Mouse (Mus musculus) cerebellum, adult 8-10 months (tissue): ENCODE data around the gene Jpt2.
A peak's percentile ranks its signal among the peaks of the same experiment; 100 is the strongest.
"Not testable (repeated sequence)": the region's sequence is repeated elsewhere in the genome, so short reads cannot be mapped to it uniquely, and the experiment has no call there.

Experiments
- DNase-seq: peaks from one replicate; pipeline ENCODE4 v3.0.0; 2022

The Jpt2 gene

GRCm38 (mm10) chr17:24960135-24960851 is at the start of gene Jpt2:
TSS of gene Jpt2 (minus strand) at chr17:24960689.
- peak; percentile 97 for DNase-seq

DNA sequence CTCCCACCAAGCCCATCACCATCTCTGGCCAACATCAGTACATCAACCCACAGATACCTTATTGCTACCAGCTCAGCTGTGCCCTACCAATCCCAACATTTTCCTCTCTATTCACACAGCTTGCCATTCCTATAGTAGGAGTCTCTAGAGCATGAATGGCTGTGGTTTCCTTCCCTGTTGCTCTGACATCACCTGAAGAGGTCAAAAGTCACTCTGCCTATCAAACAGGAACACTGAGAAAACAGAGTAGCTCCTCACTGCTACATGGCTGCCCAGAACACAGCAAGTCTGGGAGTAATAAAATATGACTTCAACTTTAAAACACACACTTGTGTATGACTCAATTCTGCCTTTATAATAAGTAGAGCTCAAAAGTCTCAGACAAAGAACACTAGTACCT is 47.0 kb upstream of the Jpt2 start:
- DNase-seq, result no peak

DNA sequence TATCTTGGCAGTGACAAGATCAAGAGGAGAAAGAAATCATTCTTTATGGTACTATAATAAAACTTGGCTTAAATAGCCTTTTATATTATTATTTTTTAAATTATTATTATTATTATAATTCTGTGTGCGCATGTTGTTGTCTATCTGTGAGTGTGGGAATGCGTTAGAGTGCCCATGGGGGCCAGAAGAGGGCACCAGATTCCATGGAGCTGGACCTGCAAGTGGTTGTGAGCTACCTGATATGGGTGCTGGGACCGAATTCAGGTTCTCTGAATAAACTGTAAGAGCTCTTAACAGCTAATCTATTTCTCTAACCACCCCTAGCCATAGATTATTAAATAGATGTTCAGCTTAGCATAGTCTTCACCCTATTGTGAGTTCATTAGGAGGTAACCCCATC is 44.6 kb upstream of the Jpt2 start:
- DNase-seq, result no peak

- no peak for DNase-seq
Observed at GRCm38 (mm10) chr17:24994721-24995120, 34.2 kb upstream of the Jpt2 start.

GRCm38 (mm10) chr17:24987221-24987620 is 26.7 kb upstream of the Jpt2 start:
- DNase-seq, result no peak

DNA sequence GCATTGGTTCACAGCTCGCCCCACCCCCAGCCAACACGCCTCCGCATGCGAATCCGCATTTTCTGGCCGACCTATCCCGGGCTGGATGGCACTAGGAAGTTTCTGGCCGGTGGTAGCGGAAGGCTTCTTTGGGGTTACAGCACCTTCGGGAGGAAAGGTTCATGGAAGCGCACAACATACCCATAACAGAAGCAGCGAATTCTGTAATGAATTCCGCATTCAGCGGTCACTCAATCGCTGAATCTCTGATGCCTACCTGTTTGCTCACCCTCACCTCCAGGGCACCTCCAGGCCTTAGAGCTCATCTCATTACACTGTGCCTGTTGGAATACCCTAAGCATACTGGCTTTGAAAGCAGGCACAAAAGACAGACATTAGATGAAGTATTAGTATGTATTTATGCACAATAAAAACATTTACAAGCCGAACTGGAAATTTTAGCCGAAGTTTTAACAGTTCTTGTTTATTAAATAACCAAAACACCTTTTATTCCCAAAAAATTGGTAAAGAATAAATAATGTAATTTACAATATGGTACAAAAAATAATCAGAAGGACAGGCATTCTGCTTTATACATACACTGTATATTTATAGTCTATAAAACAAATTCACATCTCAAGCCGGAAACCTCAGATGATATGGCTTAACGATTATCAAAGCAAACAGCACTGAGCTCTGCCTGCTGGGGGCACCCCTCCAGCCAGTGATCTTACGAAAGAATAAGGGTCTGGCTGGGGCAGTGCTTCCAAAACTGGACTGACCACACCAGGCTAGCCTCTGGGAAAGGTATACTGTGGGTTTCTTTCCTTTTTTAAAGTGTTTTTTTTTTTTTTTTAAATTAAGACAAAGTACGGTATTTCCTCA is 595 bp upstream of the Jpt2 start:
- no peak for DNase-seq

- DNase-seq, result no peak
Observed at GRCm38 (mm10) chr17:24959371-24959770, 1.1 kb downstream of the Jpt2 start.

GRCm38 (mm10) chr17:24953291-24953690 is 7.2 kb downstream of the Jpt2 start:
- DNase-seq, result no peak

- no peak for DNase-seq
Observed at GRCm38 (mm10) chr17:24950671-24951070, 9.8 kb downstream of the Jpt2 start.

- no peak for DNase-seq
Observed at GRCm38 (mm10) chr17:24948204-24948603, 12.3 kb downstream of the Jpt2 start.

DNA sequence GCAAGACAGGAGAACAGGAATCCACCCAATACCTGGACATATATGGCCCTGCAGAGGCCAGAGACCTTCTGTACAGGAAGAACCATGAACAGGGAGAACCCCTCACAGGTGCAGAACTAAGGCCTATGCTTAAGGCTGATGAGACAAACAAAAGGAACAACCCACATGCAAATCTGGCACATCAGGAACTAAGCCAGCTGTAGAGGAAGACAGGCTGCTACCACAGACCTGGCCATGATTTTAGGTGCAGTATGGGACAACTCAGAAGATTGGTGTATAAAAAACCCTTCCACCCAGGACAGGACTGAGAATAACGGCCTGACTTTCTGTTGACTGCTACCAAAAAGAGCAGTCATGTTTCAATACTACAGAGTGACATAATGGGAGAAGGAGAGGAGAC is 16.9 kb downstream of the Jpt2 start:
- DNase-seq, result not testable (repeated sequence)

- no peak for DNase-seq
Observed at GRCm38 (mm10) chr17:24943036-24943435, 17.5 kb downstream of the Jpt2 start.

DNA sequence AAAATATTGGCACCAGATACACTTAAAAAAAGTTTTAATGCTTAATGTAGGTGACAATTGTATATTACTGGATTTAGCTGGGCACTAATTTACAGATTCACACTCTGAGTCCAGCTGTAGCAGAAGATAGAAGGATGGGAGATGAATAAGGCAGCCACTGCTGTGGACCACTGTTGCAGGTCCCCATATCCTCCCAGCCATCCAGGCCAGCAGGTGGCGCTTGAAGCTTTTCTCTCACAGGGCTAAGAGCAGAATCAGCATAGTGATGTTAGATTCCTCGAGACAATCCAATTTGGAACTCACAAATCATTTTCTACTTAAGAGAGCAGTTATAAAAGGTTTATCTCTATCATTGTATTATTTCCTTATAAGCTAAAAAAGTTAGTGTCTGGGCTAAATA is 18.0 kb downstream of the Jpt2 start:
- peak; percentile 43 for DNase-seq

DNA sequence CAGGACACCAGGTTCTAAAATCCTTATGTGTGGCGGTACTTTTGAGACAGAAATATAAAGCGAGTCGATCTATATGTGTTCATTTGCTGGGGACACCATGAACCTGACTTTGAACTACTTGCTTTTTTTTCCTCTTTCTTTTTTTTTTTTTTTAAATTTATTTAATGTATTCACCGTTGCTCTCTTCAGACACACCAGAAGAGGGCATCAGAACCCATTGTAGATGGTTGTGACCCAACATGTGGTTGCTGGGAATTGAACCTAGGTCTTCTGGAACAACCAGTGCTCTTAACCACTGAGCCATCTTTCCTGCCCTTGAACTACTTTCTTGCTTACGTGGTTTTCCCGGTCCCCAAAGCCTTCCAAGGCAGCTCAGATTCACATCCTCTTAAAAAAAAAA is 23.2 kb downstream of the Jpt2 start:
- DNase-seq, result no peak

DNA sequence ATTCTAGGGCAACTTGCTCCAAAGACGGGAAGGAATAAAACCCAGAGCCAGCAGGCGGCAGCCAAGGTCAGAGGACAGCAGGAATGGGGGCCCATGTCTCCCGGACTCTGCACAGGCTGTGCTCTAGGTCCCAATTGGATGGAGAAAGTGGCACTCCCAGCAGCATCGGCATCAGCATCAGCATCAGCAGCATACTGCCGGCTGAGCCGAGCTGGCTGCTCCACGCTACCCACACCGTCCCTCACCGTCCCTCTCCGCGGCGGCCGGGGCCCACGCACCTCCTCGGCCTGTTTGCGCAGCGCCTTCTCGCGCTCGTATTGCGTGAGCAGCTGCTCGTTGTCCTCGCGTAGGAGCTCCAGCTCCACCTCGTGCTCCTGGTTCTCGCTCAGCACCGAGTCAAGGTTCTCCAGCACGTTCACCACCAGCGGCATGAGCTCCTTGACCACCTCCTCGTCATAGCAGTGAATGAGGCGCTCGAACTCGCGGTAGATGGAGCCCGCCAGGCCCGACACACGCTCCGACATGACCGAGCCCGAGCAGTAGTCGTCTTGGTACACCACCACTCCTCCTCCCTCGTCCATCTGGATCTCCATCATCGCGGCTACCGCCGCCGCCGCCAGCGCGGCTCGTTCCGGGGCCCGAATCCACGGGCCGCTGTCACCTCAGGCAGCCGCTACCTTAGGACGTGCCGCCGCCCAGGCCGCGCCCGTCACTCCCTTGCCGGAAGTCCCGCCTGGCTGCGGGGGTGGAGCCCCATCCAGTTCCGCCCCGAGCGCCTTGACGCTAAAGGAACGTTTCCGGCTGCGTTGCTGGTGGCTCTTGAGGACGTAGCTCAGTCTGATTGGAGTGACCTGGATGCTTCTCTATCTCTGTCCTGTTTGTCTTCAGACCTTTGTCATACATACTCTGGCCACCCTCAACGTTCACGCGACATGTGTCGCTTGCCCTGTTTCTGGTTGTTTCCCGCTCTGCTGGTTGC is 23.9 kb downstream of the Jpt2 start, which contains the start of gene Mapk8ip3:
Gene Mapk8ip3, minus strand, starts transcription at position 719 of the 979 bp plus-strand sequence.
- peak; percentile 94 for DNase-seq

DNA sequence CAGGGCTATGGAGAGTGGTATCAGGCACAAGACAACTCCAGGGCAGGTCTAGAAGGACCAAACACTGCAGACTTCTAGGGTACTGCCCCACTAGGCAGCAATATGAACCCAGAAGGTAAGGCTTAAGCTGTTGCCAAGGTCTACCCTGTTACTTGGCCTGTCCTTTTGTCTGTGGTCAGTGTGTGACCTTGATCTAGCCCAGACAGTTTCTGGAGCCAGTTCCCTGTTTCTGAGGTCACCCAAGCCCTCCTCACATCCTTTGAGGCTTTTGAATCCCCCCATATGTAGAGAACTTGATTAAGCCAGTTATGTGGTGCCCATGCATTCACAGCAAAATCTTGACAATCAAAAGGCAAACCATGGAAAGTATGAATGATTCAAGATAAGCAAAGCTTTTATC is 24.8 kb downstream of the Jpt2 start:
- DNase-seq, result no peak

DNA sequence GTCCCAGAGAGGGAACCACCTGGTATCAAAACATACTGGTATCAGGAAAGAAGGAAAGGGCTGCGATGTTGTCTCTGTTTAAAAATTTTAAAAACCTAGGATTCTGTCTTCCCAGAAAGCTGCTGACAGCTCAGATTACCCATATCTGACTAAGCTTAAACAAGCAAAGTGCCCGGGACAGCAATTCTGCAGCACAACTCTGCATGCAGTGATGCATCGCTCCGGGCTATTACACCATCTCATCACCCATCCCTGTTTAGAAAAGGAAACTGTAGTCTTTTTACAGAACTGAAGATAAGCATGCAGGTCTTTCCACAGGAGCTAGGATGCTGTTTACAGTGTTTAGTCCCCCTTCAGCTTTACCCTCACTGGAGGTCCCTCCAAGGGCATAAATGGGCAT is 25.6 kb downstream of the Jpt2 start:
- no peak for DNase-seq

- DNase-seq, result no peak
Observed at GRCm38 (mm10) chr17:24933163-24933562, 27.3 kb downstream of the Jpt2 start.

- no peak for DNase-seq
Observed at GRCm38 (mm10) chr17:24932431-24932830, 28.1 kb downstream of the Jpt2 start.

- no peak for DNase-seq
Observed at GRCm38 (mm10) chr17:24929506-24929905, 31.0 kb downstream of the Jpt2 start.

- DNase-seq, result no peak
Observed at GRCm38 (mm10) chr17:24923246-24923645, 37.2 kb downstream of the Jpt2 start.

DNA sequence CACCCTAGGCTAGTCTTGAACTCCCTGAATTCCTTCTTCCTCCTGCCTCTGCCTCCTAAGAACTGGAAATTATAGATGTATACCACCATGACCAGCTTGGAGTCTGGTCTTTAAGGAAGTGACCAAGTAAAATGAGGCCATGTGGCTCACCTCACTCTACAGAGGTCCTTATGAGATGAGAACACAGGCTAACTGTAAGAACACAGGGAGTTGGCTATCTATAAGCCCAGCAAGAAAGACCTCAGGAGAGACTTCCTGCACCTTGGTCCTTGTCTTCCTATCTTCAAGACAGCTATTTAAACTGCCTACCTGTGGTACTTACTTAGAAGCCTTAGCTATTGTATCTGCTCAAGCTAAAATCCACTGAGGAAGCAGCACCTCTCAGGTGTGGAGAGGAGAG is 46.5 kb downstream of the Jpt2 start:
- no peak for DNase-seq

- no peak for DNase-seq
Observed at GRCm38 (mm10) chr17:24907591-24907990, 52.9 kb downstream of the Jpt2 start.
